Comparison of ENCODE assay signal across 24 mouse cellular contexts in the genomic region with DNA sequence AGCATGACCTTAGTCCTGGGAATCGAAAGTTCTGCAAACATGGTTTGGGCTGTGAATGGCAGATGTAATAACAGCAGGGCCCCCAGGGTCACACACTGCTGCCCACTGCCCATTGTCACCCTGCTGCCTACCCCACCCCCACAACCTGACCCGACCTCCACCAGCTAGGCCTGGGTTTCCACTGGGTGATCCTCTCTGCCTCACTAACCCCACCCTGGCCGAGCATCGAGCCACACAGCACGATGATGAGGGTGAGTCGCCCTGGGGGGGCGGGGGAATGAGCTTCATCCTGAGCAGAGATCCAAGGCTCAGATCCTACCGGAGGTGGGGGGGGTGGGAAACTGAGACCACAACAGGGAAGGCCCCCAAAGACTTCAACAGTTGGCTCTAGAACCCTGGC. TPM values are rescaled to one million over a fixed set of nuclear protein-coding genes. Genes with fewer than 3 reads are reported as not detected.
A peak's percentile ranks its signal among the peaks of the same experiment; 100 is the strongest.
DNase-seq lines count a peak whose midpoint lies in the region; ATAC-seq lines count a peak whose summit lies in the region.
"Had no signal": no experiment of that assay in that cellular context is flagged by ENCODE, and none has a peak within 500 bp of the region (broad histone marks: within the 10 kb centered on the region; RNA-seq: fewer than 3 reads in every experiment).

No protein-coding gene starts in this region.

- H3K4me3 ChIP-seq in forebrain, embryonic 10.5 days: no peak overlapping the region
- H3K4me3 ChIP-seq in forebrain, embryonic 12.5 days (replicated peaks): no peak overlapping the region
- no peak overlapping the region for H3K4me3 ChIP-seq in kidney, embryonic 14.5 days (ENCODE audit: low read length)
- no peak overlapping the region for H3K4me3 ChIP-seq in embryonic facial prominence, embryonic 11.5 days (ENCODE audit: low read depth, low read length)
- H3K4me3 ChIP-seq: heart, embryonic 13.5 days; layer of hippocampus, adult 2 months; limb, embryonic 13.5 days; liver, embryonic 12.5 days; midbrain, embryonic 12.5 days had no signal

- H3K9me3 ChIP-seq in forebrain, embryonic 10.5 days: no peaks in the 10 kb centered on the region
- no peaks in the 10 kb centered on the region for H3K9me3 ChIP-seq in forebrain, embryonic 12.5 days
- H3K9me3 ChIP-seq in kidney, embryonic 14.5 days (ENCODE audit: control insufficient read depth, low read length): no peaks in the 10 kb centered on the region
- no peaks in the 10 kb centered on the region for H3K9me3 ChIP-seq in embryonic facial prominence, embryonic 11.5 days (replicated peaks; ENCODE audit: control insufficient read depth, low read length)
- H3K9me3 ChIP-seq: heart, embryonic 13.5 days; limb, embryonic 13.5 days; liver, embryonic 12.5 days; midbrain, embryonic 12.5 days had no signal

- H3K4me1 ChIP-seq in forebrain, embryonic 10.5 days: peaks cover 63% of the 10 kb centered on the region
- H3K4me1 ChIP-seq in forebrain, embryonic 12.5 days: peaks cover 6% of the 10 kb centered on the region; the same call in 1 of the 2 replicates
- peaks cover 46% of the 10 kb centered on the region for H3K4me1 ChIP-seq in kidney, embryonic 14.5 days (ENCODE audit: control insufficient read depth, insufficient read depth, low read length)
- H3K4me1 ChIP-seq in embryonic facial prominence, embryonic 11.5 days (ENCODE audit: control insufficient read depth, insufficient read depth, low read length): peaks cover 9% of the 10 kb centered on the region

- H3K4me2 ChIP-seq in forebrain, embryonic 12.5 days: no peak overlapping the region
- H3K4me2 ChIP-seq in kidney, embryonic 14.5 days (replicated peaks; ENCODE audit: low read depth, low read length): no peak overlapping the region
- H3K4me2 ChIP-seq in embryonic facial prominence, embryonic 11.5 days (ENCODE audit: low read depth, low read length): no peak overlapping the region
- H3K4me2 ChIP-seq: heart, embryonic 13.5 days; hindbrain, embryonic 14.5 days; limb, embryonic 13.5 days; liver, embryonic 12.5 days; midbrain, embryonic 12.5 days had no signal

- H3K27ac ChIP-seq in forebrain, embryonic 10.5 days: peak overlapping the region; percentile 79
- H3K27ac ChIP-seq in forebrain, embryonic 12.5 days: no peak overlapping the region
- H3K27ac ChIP-seq in kidney, embryonic 14.5 days (ENCODE audit: low read depth, low read length): no peak overlapping the region
- peak overlapping the region; percentile 11; the same call in 1 of the 2 replicates for H3K27ac ChIP-seq in embryonic facial prominence, embryonic 11.5 days (replicated peaks; ENCODE audit: low read depth, low read length)
- H3K27ac ChIP-seq: hindbrain, embryonic 14.5 days; layer of hippocampus, adult 2 months; limb, embryonic 13.5 days; midbrain, embryonic 12.5 days had no signal

- 0 out of 2 replicates have a peak, but pooled peaks cover under 1% of the 10 kb centered on the region for H3K27me3 ChIP-seq in forebrain, embryonic 10.5 days (ENCODE audit: poor library complexity, severe bottlenecking)
- peaks cover 2% of the 10 kb centered on the region; the same call in 1 of the 2 replicates for H3K27me3 ChIP-seq in forebrain, embryonic 12.5 days
- H3K27me3 ChIP-seq in kidney, embryonic 14.5 days (ENCODE audit: control insufficient read depth, insufficient read depth, low read length): no peaks in the 10 kb centered on the region
- no peaks in the 10 kb centered on the region for H3K27me3 ChIP-seq in embryonic facial prominence, embryonic 11.5 days (ENCODE audit: control insufficient read depth, insufficient read depth, low read length)
- H3K27me3 ChIP-seq: limb, embryonic 13.5 days had no signal

- H3K36me3 ChIP-seq in forebrain, embryonic 10.5 days (replicated peaks): no peaks in the 10 kb centered on the region
- no peaks in the 10 kb centered on the region for H3K36me3 ChIP-seq in forebrain, embryonic 12.5 days (replicated peaks)
- H3K36me3 ChIP-seq in kidney, embryonic 14.5 days (ENCODE audit: control insufficient read depth, insufficient read depth, low read length): no peaks in the 10 kb centered on the region
- H3K36me3 ChIP-seq in embryonic facial prominence, embryonic 11.5 days (replicated peaks; ENCODE audit: control insufficient read depth, insufficient read depth, low read depth, low read length): no peaks in the 10 kb centered on the region
- H3K36me3 ChIP-seq: heart, embryonic 13.5 days; limb, embryonic 13.5 days; liver, embryonic 12.5 days; midbrain, embryonic 12.5 days had no signal

- no peak for ATAC-seq in forebrain, embryonic 12.5 days (ENCODE audit: low FRiP score)
- ATAC-seq in kidney, embryonic 14.5 days (ENCODE audit: low FRiP score, low TSS enrichment): peak; percentile 50
- ATAC-seq in embryonic facial prominence, embryonic 11.5 days (replicated peaks; ENCODE audit: insufficient number of reproducible peaks, low FRiP score, low TSS enrichment, low read depth): no peak
- ATAC-seq: inflammation-experienced regulatory T-cells, adult 6 months; liver, embryonic 12.5 days had no signal

- 69% methylated on average over 8 of the region's 8 CpGs for WGBS in forebrain, embryonic 10.5 days
- 77% methylated on average over 8 of the region's 8 CpGs for WGBS in forebrain, embryonic 12.5 days
- 36% methylated on average over 8 of the region's 8 CpGs for WGBS in kidney, embryonic 14.5 days
- WGBS in embryonic facial prominence, embryonic 11.5 days: 50% methylated on average over 8 of the region's 8 CpGs

- H3K9ac ChIP-seq in forebrain, embryonic 12.5 days: no peak overlapping the region
- H3K9ac ChIP-seq in kidney, embryonic 14.5 days (ENCODE audit: low read depth, low read length): no peak overlapping the region
- H3K9ac ChIP-seq in embryonic facial prominence, embryonic 11.5 days (replicated peaks; ENCODE audit: low read length): 0 out of 2 replicates have a peak overlapping the region, but pooled peaks have one; percentile 3
- H3K9ac ChIP-seq: heart, embryonic 13.5 days; hindbrain, embryonic 14.5 days; limb, embryonic 13.5 days; liver, embryonic 12.5 days; midbrain, embryonic 12.5 days had no signal

- DNase-seq in forebrain, embryonic 10.5 days (ENCODE audit: extremely low spot score, low spot score): no peak
- DNase-seq in kidney, postnatal 25 days: no peak
- DNase-seq in 3134 (ENCODE audit: extremely low read depth, insufficient read length, low spot score): peak; percentile 65
- no peak for DNase-seq in embryonic facial prominence, embryonic 11.5 days (ENCODE audit: low spot score)
- DNase-seq in lung, postnatal 14 days: no peak
- DNase-seq: adrenal gland, postnatal 10 days; heart, postnatal 14 days; kidney, adult 9 months; layer of hippocampus, postnatal 36 days; lung, adult 18-20 months; lung, postnatal 10 days; right cerebral cortex, postnatal 25 days; spleen, adult 18-20 months had no signal

RNA-seq across cellular contexts. Expression of a gene that starts 8.9 kb away (rescaled TPM):
- polyA plus RNA-seq in forebrain, embryonic 10.5 days (2016; fragmentation: Nextera tagmentation; extraction: Ambion mirVana): 0.34 and 0.60 TPM in 2 replicates
- 1.6 and 1.8 TPM in 2 replicates for polyA plus RNA-seq in forebrain, embryonic 12.5 days (2016; fragmentation: Nextera tagmentation; extraction: Ambion mirVana)
- 4.4 and 4.8 TPM in 2 replicates for polyA plus RNA-seq in kidney, embryonic 14.5 days (2014; fragmentation: Nextera tagmentation; extraction: Ambion mirVana)
- polyA plus RNA-seq in embryonic facial prominence, embryonic 11.5 days (2014; fragmentation: Nextera tagmentation; extraction: Ambion mirVana): 0.74 and 0.79 TPM in 2 replicates
- polyA plus RNA-seq: inflammation-experienced regulatory T-cells, adult 6 months; liver, embryonic 12.5 days had no signal

RNA-seq across cellular contexts. Expression of a gene that starts 13.0 kb away (rescaled TPM):
- 0.06 and 0.12 TPM in 2 replicates for polyA plus RNA-seq in forebrain, embryonic 10.5 days (2016; fragmentation: Nextera tagmentation; extraction: Ambion mirVana)
- polyA plus RNA-seq in forebrain, embryonic 12.5 days (2016; fragmentation: Nextera tagmentation; extraction: Ambion mirVana): not detected in 2 replicates
- polyA plus RNA-seq in kidney, embryonic 14.5 days (2014; fragmentation: Nextera tagmentation; extraction: Ambion mirVana): 0.13 TPM in 1 of 2 replicates, not detected in the other
- polyA plus RNA-seq in embryonic facial prominence, embryonic 11.5 days (2014; fragmentation: Nextera tagmentation; extraction: Ambion mirVana): 0.08 TPM in 1 of 2 replicates, not detected in the other
- polyA plus RNA-seq: forebrain, embryonic 11.5 days; hindbrain, embryonic 14.5 days; inflammation-experienced regulatory T-cells, adult 6 months; liver, embryonic 12.5 days; midbrain, embryonic 12.5 days; neural tube, embryonic 11.5 days had no signal

RNA-seq across cellular contexts. Expression of a gene that starts 27.4 kb away (rescaled TPM):
- 0.42 and 0.95 TPM in 2 replicates for polyA plus RNA-seq in forebrain, embryonic 10.5 days (2016; fragmentation: Nextera tagmentation; extraction: Ambion mirVana)
- 0.91 and 1.5 TPM in 2 replicates for polyA plus RNA-seq in forebrain, embryonic 12.5 days (2016; fragmentation: Nextera tagmentation; extraction: Ambion mirVana)
- 2.3 and 2.5 TPM in 2 replicates for polyA plus RNA-seq in kidney, embryonic 14.5 days (2014; fragmentation: Nextera tagmentation; extraction: Ambion mirVana)
- 0.45 and 1.00 TPM in 2 replicates for polyA plus RNA-seq in embryonic facial prominence, embryonic 11.5 days (2014; fragmentation: Nextera tagmentation; extraction: Ambion mirVana)
- polyA plus RNA-seq: inflammation-experienced regulatory T-cells, adult 6 months; liver, embryonic 12.5 days had no signal

RNA-seq across cellular contexts. Expression of a gene that starts 38.2 kb away (rescaled TPM):
- polyA plus RNA-seq in forebrain, embryonic 10.5 days (2016; fragmentation: Nextera tagmentation; extraction: Ambion mirVana): 1.3 and 1.6 TPM in 2 replicates
- polyA plus RNA-seq in forebrain, embryonic 12.5 days (2016; fragmentation: Nextera tagmentation; extraction: Ambion mirVana): 1.2 TPM in 2 replicates
- polyA plus RNA-seq in kidney, embryonic 14.5 days (2014; fragmentation: Nextera tagmentation; extraction: Ambion mirVana): 1.1 and 1.2 TPM in 2 replicates
- polyA plus RNA-seq in embryonic facial prominence, embryonic 11.5 days (2014; fragmentation: Nextera tagmentation; extraction: Ambion mirVana): 0.89 and 1.6 TPM in 2 replicates

Comparison
In these comparisons a context has a peak if more than half of its experiments do, and no peak if none do; other contexts are left out.
1. H3K27ac ChIP-seq: peak in forebrain, embryonic 10.5 days (single experiment) and embryonic facial prominence, embryonic 11.5 days (single experiment); none in forebrain, embryonic 12.5 days (single experiment) and kidney, embryonic 14.5 days (single experiment).